Mouse (Mus musculus): ENCODE results near the gene Lrmp. TPM values are rescaled to one million over a fixed set of nuclear protein-coding genes. Genes with fewer than 3 reads are reported as not detected.
A peak's percentile ranks its signal among the peaks of the same experiment; 100 is the strongest.
"Not testable (repeated sequence)": the region's sequence is repeated elsewhere in the genome, so short reads cannot be mapped to it uniquely, and the experiment has no call there.

The Lrmp gene
- polyA plus RNA-seq, 1 experiment = 120 TPM

DNA sequence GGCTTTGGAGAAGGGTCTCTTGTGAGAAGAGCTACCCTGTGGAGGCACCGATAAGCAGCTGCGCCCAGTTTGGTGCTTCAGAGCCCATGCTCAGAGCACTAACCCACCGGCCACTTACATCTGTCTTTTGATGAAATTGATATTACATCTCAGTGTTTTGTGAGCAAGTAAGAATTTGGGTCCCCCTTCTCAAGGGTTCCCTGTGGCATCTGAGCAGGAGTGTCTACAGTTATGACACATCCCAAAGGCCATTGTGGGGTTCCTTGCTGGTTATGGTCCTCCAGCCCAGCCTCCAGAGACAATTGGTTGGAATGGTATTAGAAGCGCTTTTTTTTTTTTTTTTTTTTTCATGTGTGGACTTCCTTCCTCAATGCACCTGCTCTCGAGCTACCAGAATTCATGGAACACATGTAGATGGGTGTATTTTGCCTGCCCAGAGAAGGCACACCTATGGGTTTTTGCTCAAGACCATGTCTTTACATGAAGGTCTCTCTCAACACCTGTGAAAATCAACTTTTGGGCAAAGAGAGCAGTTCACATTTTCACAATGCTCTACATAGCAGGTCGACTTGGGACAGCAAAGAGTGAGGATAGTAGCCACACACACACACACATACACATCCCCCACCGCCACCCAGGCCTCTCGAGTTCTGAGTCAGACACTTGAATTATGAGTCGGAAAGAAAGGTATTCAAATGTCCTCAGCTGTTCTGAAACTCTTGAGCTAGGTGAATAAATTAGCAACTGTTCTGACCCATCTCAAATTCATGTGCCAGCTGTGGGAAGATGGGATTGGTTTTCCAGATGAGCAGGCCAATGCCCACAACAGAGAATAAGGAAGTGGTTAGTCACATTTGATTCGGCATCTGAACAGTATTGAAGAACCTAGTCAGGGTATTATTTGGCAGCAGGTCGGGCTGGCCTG is 7.9 kb downstream of the Lrmp start:
- TF ChIP-seq CTCF (IDR thresholded peaks at IDR 0.05; ENCODE audit: extremely low read depth, insufficient read depth, insufficient read length, insufficient replicate concordance) (no peak), POLR2A (IDR thresholded peaks at IDR 0.05; ENCODE audit: low read depth, low read length) (no peak)
- Histone ChIP-seq H3K4me3 (ENCODE audit: extremely low read depth, insufficient read depth, insufficient read length) (peak overlapping the region; percentile 58), H3K27ac (ENCODE audit: insufficient read depth, low read length) (peak overlapping the region; percentile 95), H3K4me1 (ENCODE audit: control insufficient read depth, insufficient read depth, insufficient read length) (peaks cover 7% of the 10 kb centered on the region), H3K36me3 (ENCODE audit: control insufficient read depth, insufficient read depth, low read length) (peaks cover 2% of the 10 kb centered on the region), H3K27me3 (ENCODE audit: control insufficient read depth, insufficient read depth, low read length) (no peaks in the 10 kb centered on the region)
- DNase-seq (ENCODE audit: low read depth in 1 of 2, low spot score in 2 of 2) = no peak
- 10% methylated on average over 11 of the region's 11 CpGs for WGBS

DNA sequence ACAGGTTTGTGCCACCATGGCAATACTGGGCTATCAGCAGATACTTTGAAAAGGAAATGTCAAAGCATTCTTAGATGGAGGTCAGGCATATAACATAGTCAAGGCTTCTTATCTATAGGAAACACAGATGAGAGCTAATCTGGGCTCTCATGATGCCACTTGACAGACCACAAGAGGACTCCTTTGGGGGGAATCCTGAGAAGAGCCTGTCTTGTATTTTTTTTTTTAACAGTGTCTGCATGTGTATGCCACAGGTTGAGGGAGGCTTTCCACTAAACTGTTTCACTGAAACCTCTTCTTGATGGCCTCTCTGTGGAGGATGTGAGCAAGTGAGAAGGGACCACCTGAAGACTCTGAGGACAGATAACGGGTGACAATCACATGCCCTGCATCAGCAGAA is 9.2 kb downstream of the Lrmp start:
- Histone ChIP-seq H3K4me1 (ENCODE audit: control insufficient read depth, insufficient read depth, insufficient read length) (peaks cover 7% of the 10 kb centered on the region), H3K27ac (ENCODE audit: insufficient read depth, low read length) (no peak overlapping the region), H3K36me3 (ENCODE audit: control insufficient read depth, insufficient read depth, low read length) (peaks cover 2% of the 10 kb centered on the region), H3K27me3 (ENCODE audit: control insufficient read depth, insufficient read depth, low read length) (no peaks in the 10 kb centered on the region), H3K4me3 (ENCODE audit: extremely low read depth, insufficient read depth, insufficient read length) (no peak overlapping the region)
- no peak for DNase-seq (ENCODE audit: low read depth in 1 of 2, low spot score in 2 of 2)
- TF ChIP-seq POLR2A (IDR thresholded peaks at IDR 0.05; ENCODE audit: low read depth, low read length) = no peak
- no peak for TF ChIP-seq CTCF (IDR thresholded peaks at IDR 0.05; ENCODE audit: extremely low read depth, insufficient read depth, insufficient read length, insufficient replicate concordance)
- 41% methylated on average over 1 of the region's 1 CpGs for WGBS

- Histone ChIP-seq H3K27me3 (ENCODE audit: control insufficient read depth, insufficient read depth, low read length) (no peaks in the 10 kb centered on the region), H3K36me3 (ENCODE audit: control insufficient read depth, insufficient read depth, low read length) (peaks cover 2% of the 10 kb centered on the region), H3K4me3 (ENCODE audit: extremely low read depth, insufficient read depth, insufficient read length) (no peak overlapping the region), H3K27ac (ENCODE audit: insufficient read depth, low read length) (no peak overlapping the region), H3K4me1 (ENCODE audit: control insufficient read depth, insufficient read depth, insufficient read length) (peaks cover 7% of the 10 kb centered on the region)
- WGBS = 68% methylated on average over 7 of the region's 7 CpGs
- no peak for TF ChIP-seq POLR2A (IDR thresholded peaks at IDR 0.05; ENCODE audit: low read depth, low read length)
- no peak for TF ChIP-seq CTCF (IDR thresholded peaks at IDR 0.05; ENCODE audit: extremely low read depth, insufficient read depth, insufficient read length, insufficient replicate concordance)
- DNase-seq (ENCODE audit: low read depth in 1 of 2, low spot score in 2 of 2) = no peak
Observed at GRCm38 (mm10) chr6:145125591-145126113, 10.2 kb downstream of the Lrmp start.

DNA sequence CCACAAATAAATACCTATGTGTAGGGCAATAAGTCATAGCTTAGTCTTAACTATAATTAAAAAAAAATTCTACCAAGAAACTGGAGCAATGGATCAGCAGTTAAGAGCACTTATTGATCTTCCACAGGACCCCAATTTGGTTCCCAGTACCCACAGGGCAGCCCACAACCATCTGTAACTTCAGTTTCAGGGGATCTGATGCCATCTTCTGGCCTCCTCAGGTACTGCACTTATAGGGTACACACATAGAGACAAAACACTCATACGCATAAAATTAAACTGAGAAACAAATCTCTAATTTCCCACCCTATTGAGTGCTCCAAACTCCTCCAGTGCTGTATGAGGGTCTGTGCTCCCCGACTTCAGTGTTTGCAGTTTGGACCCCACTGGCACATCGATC is 12.2 kb downstream of the Lrmp start:
- H3K27me3 ChIP-seq (ENCODE audit: control insufficient read depth, insufficient read depth, low read length) = no peaks in the 10 kb centered on the region
- peaks cover 4% of the 10 kb centered on the region for H3K36me3 ChIP-seq (ENCODE audit: control insufficient read depth, insufficient read depth, low read length)
- H3K4me3 ChIP-seq (ENCODE audit: extremely low read depth, insufficient read depth, insufficient read length) = no peak overlapping the region
- H3K27ac ChIP-seq (ENCODE audit: insufficient read depth, low read length) = no peak overlapping the region
- H3K4me1 ChIP-seq (ENCODE audit: control insufficient read depth, insufficient read depth, insufficient read length) = peaks cover 7% of the 10 kb centered on the region
- 97% methylated on average over 3 of the region's 3 CpGs for WGBS
- no peak for DNase-seq (ENCODE audit: low read depth in 1 of 2, low spot score in 2 of 2)
- TF ChIP-seq POLR2A (IDR thresholded peaks at IDR 0.05; ENCODE audit: low read depth, low read length) (no peak), CTCF (IDR thresholded peaks at IDR 0.05; ENCODE audit: extremely low read depth, insufficient read depth, insufficient read length, insufficient replicate concordance) (peak; percentile 35; the same call in 1 of the 2 replicates)

DNA sequence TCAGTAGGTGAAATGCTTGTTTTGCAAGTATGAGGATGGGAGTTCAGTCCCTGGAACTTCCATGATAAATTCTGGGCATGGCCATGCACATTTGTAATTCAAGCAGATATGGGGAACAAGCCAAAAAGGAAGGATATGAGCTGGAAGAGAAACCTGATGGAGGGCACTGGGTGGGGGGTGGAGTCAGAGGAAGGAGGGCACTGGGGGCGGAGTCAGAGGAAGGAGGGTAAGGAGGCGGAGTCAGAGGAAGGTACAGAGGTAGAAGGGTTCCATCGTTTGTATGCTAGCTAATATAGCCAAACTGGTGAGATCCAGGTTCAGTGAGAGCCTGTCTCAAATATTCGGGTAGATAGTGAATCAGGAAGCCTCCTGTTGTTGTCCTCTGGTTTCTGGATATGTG is 14.1 kb downstream of the Lrmp start:
- DNase-seq (ENCODE audit: low read depth in 1 of 2, low spot score in 2 of 2) = no peak
- TF ChIP-seq CTCF (IDR thresholded peaks at IDR 0.05; ENCODE audit: extremely low read depth, insufficient read depth, insufficient read length, insufficient replicate concordance) = no peak
- TF ChIP-seq POLR2A (IDR thresholded peaks at IDR 0.05; ENCODE audit: low read depth, low read length) = no peak
- WGBS = 67% methylated on average over 4 of the region's 4 CpGs
- Histone ChIP-seq H3K4me3 (ENCODE audit: extremely low read depth, insufficient read depth, insufficient read length) (no peak overlapping the region), H3K36me3 (ENCODE audit: control insufficient read depth, insufficient read depth, low read length) (peaks cover 7% of the 10 kb centered on the region), H3K4me1 (ENCODE audit: control insufficient read depth, insufficient read depth, insufficient read length) (peaks cover 10% of the 10 kb centered on the region), H3K27me3 (ENCODE audit: control insufficient read depth, insufficient read depth, low read length) (no peaks in the 10 kb centered on the region), H3K27ac (ENCODE audit: insufficient read depth, low read length) (no peak overlapping the region)

DNA sequence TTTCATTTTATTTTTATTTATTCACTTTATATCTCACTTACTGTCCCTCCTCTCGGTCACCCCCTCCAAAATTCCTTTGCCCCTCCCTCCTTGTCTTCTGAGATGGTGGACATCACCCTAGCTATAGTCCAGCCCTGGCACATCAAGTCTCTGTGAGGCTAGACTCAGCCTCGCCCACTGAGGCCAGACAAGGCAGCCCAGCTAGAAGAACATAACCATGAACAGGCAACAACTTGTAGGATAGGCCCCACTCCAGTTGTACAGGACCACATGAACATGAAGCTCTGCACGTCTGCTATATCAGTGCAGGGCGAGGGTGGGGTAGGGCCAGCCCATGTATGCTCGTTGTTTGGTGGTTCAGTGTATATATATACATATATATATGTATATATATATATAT is 16.5 kb downstream of the Lrmp start:
- 85% methylated on average over 5 of the region's 5 CpGs for whole genome bisulfite sequencing
- Histone ChIP-seq H3K36me3 (ENCODE audit: control insufficient read depth, insufficient read depth, low read length) (peaks cover 5% of the 10 kb centered on the region; the same call in 1 of the 2 replicates), H3K4me1 (ENCODE audit: control insufficient read depth, insufficient read depth, insufficient read length) (0 out of 2 replicates have a peak, but pooled peaks cover 2% of the 10 kb centered on the region), H3K27ac (ENCODE audit: insufficient read depth, low read length) (no peak overlapping the region), H3K4me3 (ENCODE audit: extremely low read depth, insufficient read depth, insufficient read length) (no peak overlapping the region), H3K27me3 (ENCODE audit: control insufficient read depth, insufficient read depth, low read length) (no peaks in the 10 kb centered on the region)
- DNase-seq (ENCODE audit: low read depth in 1 of 2, low spot score in 2 of 2) = no peak
- TF ChIP-seq CTCF (IDR thresholded peaks at IDR 0.05; ENCODE audit: extremely low read depth, insufficient read depth, insufficient read length, insufficient replicate concordance) = no peak
- TF ChIP-seq POLR2A (IDR thresholded peaks at IDR 0.05; ENCODE audit: low read depth, low read length) = no peak

- H3K36me3 ChIP-seq (ENCODE audit: control insufficient read depth, insufficient read depth, low read length) = peaks cover 12% of the 10 kb centered on the region
- not testable (repeated sequence) for H3K4me1 ChIP-seq (ENCODE audit: control insufficient read depth, insufficient read depth, insufficient read length); H3K27ac ChIP-seq (ENCODE audit: insufficient read depth, low read length); DNase-seq (ENCODE audit: low read depth in 1 of 2, low spot score in 2 of 2); H3K27me3 ChIP-seq (ENCODE audit: control insufficient read depth, insufficient read depth, low read length); H3K4me3 ChIP-seq (ENCODE audit: extremely low read depth, insufficient read depth, insufficient read length)
- 86% methylated on average over 5 of the region's 5 CpGs for WGBS
Observed at GRCm38 (mm10) chr6:145132969-145133368, 17.5 kb downstream of the Lrmp start.
